Mouse (Mus musculus) CH12.LX (cell line): ENCODE measurements around the gene Vps72.

Experiments
- CHD1 ChIP-seq: IDR thresholded peaks from 2 replicates; pipeline ENCODE4 v1.6.1; 2012; ENCODE audit warnings: low read depth, low read length, improper control_type of control experiment, inconsistent platforms
- CTCF ChIP-seq, 2 experiments: IDR thresholded peaks in 1 of 2; conservative IDR thresholded peaks in 1 of 2; 2 replicates each; pipeline ENCODE4 v1.5.1; 2011 to 2012; ENCODE audit warnings: low read depth in 2 of 2, low read length in 2 of 2, improper control_type of control experiment in 1 of 2, inconsistent platforms in 1 of 2, mild to moderate bottlenecking in 1 of 2, moderate library complexity in 1 of 2
- JUND ChIP-seq: conservative IDR thresholded peaks from 2 replicates; pipeline ENCODE4 v1.6.1; 2011; ENCODE audit warnings: low read depth, low read length, improper control_type of control experiment
- POLR2A ChIP-seq: IDR thresholded peaks from 2 replicates; pipeline ENCODE4 v1.6.1; 2011; ENCODE audit warnings: low read depth, mild to moderate bottlenecking, improper control_type of control experiment, low read length
- POLR2AphosphoS2 ChIP-seq: IDR thresholded peaks from 2 replicates; pipeline ENCODE4 v1.6.1; 2011; ENCODE audit warnings: low read depth, low read length, improper control_type of control experiment

GRCm38 (mm10) chr3:95140289-95140595 is 29.4 kb downstream of the Vps72 start:
- TF ChIP-seq CTCF (conservative IDR thresholded peaks at IDR 0.05 in 1 of 2, IDR thresholded peaks at IDR 0.05 in 1 of 2; ENCODE audit: low read depth in 2 of 2, low read length in 2 of 2) (no peak), POLR2A (no peak), POLR2AphosphoS2 (no peak), JUND (no peak), CHD1 (no peak)
